Mouse (Mus musculus): Measurements from ENCODE around the gene Wnt16.

DNA sequence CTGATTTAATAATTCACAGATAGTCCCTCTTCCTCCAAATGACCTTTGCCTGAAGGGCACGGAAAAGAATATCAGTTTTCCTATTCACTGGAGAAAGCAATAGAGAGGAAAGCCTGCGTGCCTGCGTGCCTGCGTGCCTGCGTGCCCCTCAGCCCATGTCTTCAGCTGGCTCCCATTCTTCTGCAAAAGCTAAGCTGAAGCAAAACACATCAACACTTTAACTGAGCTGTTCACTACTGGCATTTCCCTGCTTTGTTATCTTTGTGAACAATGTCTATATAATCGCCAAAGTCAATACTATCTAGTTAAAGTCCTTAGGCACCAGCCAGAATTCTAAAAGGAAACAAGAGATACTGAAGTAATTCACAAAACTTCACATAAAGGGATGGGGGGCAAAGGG lies 56.4 kb downstream of the Wnt16 start:
- no peak for TF ChIP-seq POLR2A (IDR thresholded peaks at IDR 0.05; ENCODE audit: insufficient read depth, low read depth, low read length)
- no peak for TF ChIP-seq CTCF (IDR thresholded peaks at IDR 0.05)
- no peak for TF ChIP-seq EP300 (IDR thresholded peaks at IDR 0.05; ENCODE audit: insufficient read depth, low read depth, low read length)
